Mouse (Mus musculus) CH12.LX (cell line): ENCODE results near the gene Ccdc28b. TPM values are rescaled to one million over a fixed set of nuclear protein-coding genes. Genes with fewer than 3 reads are reported as not detected.

Experiments used
- DNase-seq: peaks from one replicate; pipeline ENCODE4 v3.0.0-alpha.2; 2013; ENCODE audit errors: extremely low read depth
- H3K27ac ChIP-seq: 2 replicates; pipeline ENCODE4 v1.5.1; 2012; ENCODE audit warnings: low read depth, mild to moderate bottlenecking, control low read depth, moderate library complexity; ENCODE audit not compliant: insufficient read depth
- H3K27me3 ChIP-seq: replicated peaks from 2 replicates; pipeline ENCODE3; 2012; ENCODE audit warnings: inconsistent platforms
- H3K36me3 ChIP-seq, 2 experiments: replicated peaks in 1 of 2; 2 replicates each; pipeline versions ENCODE3 to v1.6.1; 2012; ENCODE audit warnings: inconsistent platforms in 1 of 2, low read length in 1 of 2, mild to moderate bottlenecking in 1 of 2, mixed read lengths in 1 of 2, moderate library complexity in 1 of 2; ENCODE audit not compliant: control insufficient read depth in 1 of 2, insufficient read depth in 1 of 2
- H3K4me1 ChIP-seq, 2 experiments: 2 replicates each; pipeline ENCODE4 v1.6.1; 2012; ENCODE audit warnings: inconsistent platforms in 1 of 2, moderate library complexity in 1 of 2; ENCODE audit not compliant: insufficient read depth in 2 of 2, control insufficient read depth in 1 of 2
- H3K4me2 ChIP-seq: 2 replicates; pipeline ENCODE4 v1.6.1; 2012; ENCODE audit warnings: low read depth, mild to moderate bottlenecking, control low read depth; ENCODE audit not compliant: poor library complexity, insufficient read depth, severe bottlenecking
- H3K4me3 ChIP-seq, 3 experiments: fragments of 150-350 bp in 1 of 3; sonication (generic) in 1 of 3; replicated peaks in 1 of 3; 2 replicates each; pipeline versions ENCODE3 to v1.5.1; 2011 to 2012; ENCODE audit warnings: low read depth in 2 of 3, low read length in 2 of 3, mild to moderate bottlenecking in 2 of 3, moderate library complexity in 2 of 3, control low read depth in 1 of 3, improper control_type of control experiment in 1 of 3, inconsistent platforms in 1 of 3, mixed read lengths in 1 of 3; ENCODE audit not compliant: poor library complexity in 1 of 3
- H3K79me2 ChIP-seq: replicated peaks from 2 replicates; pipeline ENCODE4 v1.6.1; 2012; ENCODE audit warnings: mild to moderate bottlenecking, moderate library complexity; ENCODE audit not compliant: control insufficient read depth, poor library complexity, insufficient read depth, severe bottlenecking; ENCODE audit errors: extremely low read depth
- H3K9ac ChIP-seq: 2 replicates; pipeline ENCODE4 v1.6.1; 2012; ENCODE audit warnings: low read depth, mild to moderate bottlenecking, control low read depth, moderate library complexity; ENCODE audit not compliant: insufficient read depth
- H3K9me3 ChIP-seq: replicated peaks from 2 replicates; pipeline ENCODE3; 2012; ENCODE audit warnings: low read length, inconsistent platforms, mixed read lengths
- CHD1 ChIP-seq: IDR thresholded peaks from 2 replicates; pipeline ENCODE4 v1.6.1; 2012; ENCODE audit warnings: low read depth, low read length, improper control_type of control experiment, inconsistent platforms
- CHD2 ChIP-seq: IDR thresholded peaks from 2 replicates; pipeline ENCODE4 v1.6.1; 2011; ENCODE audit warnings: low read length, improper control_type of control experiment
- CTCF ChIP-seq, 2 experiments: IDR thresholded peaks in 1 of 2; conservative IDR thresholded peaks in 1 of 2; 2 replicates each; pipeline ENCODE4 v1.5.1; 2011 to 2012; ENCODE audit warnings: low read depth in 2 of 2, low read length in 2 of 2, improper control_type of control experiment in 1 of 2, inconsistent platforms in 1 of 2, mild to moderate bottlenecking in 1 of 2, moderate library complexity in 1 of 2
- E2F4 ChIP-seq: IDR thresholded peaks from 2 replicates; pipeline ENCODE4 v1.6.1; 2011; ENCODE audit warnings: low read depth, low read length, improper control_type of control experiment; ENCODE audit not compliant: insufficient replicate concordance
- ELF1 ChIP-seq: IDR thresholded peaks from 2 replicates; pipeline ENCODE4 v1.6.1; 2014; ENCODE audit warnings: low read depth, mild to moderate bottlenecking, inconsistent platforms, low read length, improper control_type of control experiment
- EP300 ChIP-seq: IDR thresholded peaks from 2 replicates; pipeline ENCODE4 v1.6.1; 2011; ENCODE audit warnings: low read length, improper control_type of control experiment
- ETS1 ChIP-seq: conservative IDR thresholded peaks from 2 replicates; pipeline ENCODE4 v1.6.1; 2012; ENCODE audit warnings: low read depth, mild to moderate bottlenecking, inconsistent platforms, low read length, improper control_type of control experiment, moderate library complexity
- GABPA ChIP-seq: IDR thresholded peaks from 2 replicates; pipeline ENCODE4 v1.6.1; 2012; ENCODE audit warnings: low read depth, low read length, improper control_type of control experiment, inconsistent platforms; ENCODE audit not compliant: insufficient replicate concordance
- HCFC1 ChIP-seq: IDR thresholded peaks from 2 replicates; pipeline ENCODE4 v1.6.1; 2012; ENCODE audit warnings: low read depth, mild to moderate bottlenecking, inconsistent platforms, low read length, improper control_type of control experiment
- IRF4 ChIP-seq: IDR thresholded peaks from 2 replicates; pipeline ENCODE4 v1.6.1; 2014; ENCODE audit warnings: low read depth, mild to moderate bottlenecking, inconsistent platforms, low read length, improper control_type of control experiment
- JUN ChIP-seq: IDR thresholded peaks from 2 replicates; pipeline ENCODE4 v1.6.1; 2011; ENCODE audit warnings: low read depth, mild to moderate bottlenecking, low read length, improper control_type of control experiment, moderate library complexity; ENCODE audit not compliant: insufficient read depth
- JUND ChIP-seq: conservative IDR thresholded peaks from 2 replicates; pipeline ENCODE4 v1.6.1; 2011; ENCODE audit warnings: low read depth, low read length, improper control_type of control experiment
- KAT2A ChIP-seq: IDR thresholded peaks from 2 replicates; pipeline ENCODE4 v1.6.1; 2012; ENCODE audit warnings: low read length, improper control_type of control experiment, inconsistent platforms; ENCODE audit not compliant: insufficient replicate concordance
- MAFK ChIP-seq: IDR thresholded peaks from 2 replicates; pipeline ENCODE4 v1.6.1; 2011; ENCODE audit warnings: low read length, improper control_type of control experiment; ENCODE audit not compliant: insufficient replicate concordance
- MAX ChIP-seq: IDR thresholded peaks from 2 replicates; pipeline ENCODE4 v1.6.1; 2011; ENCODE audit warnings: low read length, improper control_type of control experiment
- MAZ ChIP-seq: IDR thresholded peaks from 2 replicates; pipeline ENCODE4 v1.6.1; 2012; ENCODE audit warnings: low read depth, mild to moderate bottlenecking, inconsistent platforms, low read length, improper control_type of control experiment, moderate library complexity
- MEF2A ChIP-seq: IDR thresholded peaks from 2 replicates; pipeline ENCODE4 v1.6.1; 2014; ENCODE audit warnings: low read depth, mild to moderate bottlenecking, inconsistent platforms, low read length, improper control_type of control experiment, borderline replicate concordance
- MXI1 ChIP-seq: IDR thresholded peaks from 2 replicates; pipeline ENCODE4 v1.6.1; 2011; ENCODE audit warnings: mild to moderate bottlenecking, low read depth, low read length, improper control_type of control experiment
- MYC ChIP-seq: IDR thresholded peaks from 2 replicates; pipeline ENCODE4 v1.6.1; 2011; ENCODE audit warnings: low read depth, mild to moderate bottlenecking, improper control_type of control experiment, low read length
- NELFE ChIP-seq: IDR thresholded peaks from 2 replicates; pipeline ENCODE4 v1.6.1; 2011; ENCODE audit warnings: low read depth, low read length, improper control_type of control experiment
- NRF1 ChIP-seq: IDR thresholded peaks from 2 replicates; pipeline ENCODE4 v1.6.1; 2014; ENCODE audit warnings: low read depth, mild to moderate bottlenecking, inconsistent platforms, low read length, improper control_type of control experiment, moderate library complexity
- PAX5 ChIP-seq: IDR thresholded peaks from 2 replicates; pipeline ENCODE4 v1.6.1; 2012; ENCODE audit warnings: low read length, inconsistent platforms, mixed read lengths
- POLR2A ChIP-seq: IDR thresholded peaks from 2 replicates; pipeline ENCODE4 v1.6.1; 2011; ENCODE audit warnings: low read depth, mild to moderate bottlenecking, improper control_type of control experiment, low read length
- POLR2AphosphoS2 ChIP-seq: IDR thresholded peaks from 2 replicates; pipeline ENCODE4 v1.6.1; 2011; ENCODE audit warnings: low read depth, low read length, improper control_type of control experiment
- RAD21 ChIP-seq: IDR thresholded peaks from 2 replicates; pipeline ENCODE4 v1.6.1; 2011; ENCODE audit warnings: low read depth, mild to moderate bottlenecking, low read length, improper control_type of control experiment, moderate library complexity
- TBP ChIP-seq: conservative IDR thresholded peaks from 2 replicates; pipeline ENCODE4 v1.6.1; 2011; ENCODE audit warnings: low read depth, low read length, improper control_type of control experiment
- TCF12 ChIP-seq: IDR thresholded peaks from 2 replicates; pipeline ENCODE4 v1.6.1; 2014; ENCODE audit warnings: low read depth, mild to moderate bottlenecking, inconsistent platforms, low read length, improper control_type of control experiment
- UBTF ChIP-seq: IDR thresholded peaks from 2 replicates; pipeline ENCODE4 v1.6.1; 2012; ENCODE audit warnings: low read depth, mild to moderate bottlenecking, inconsistent platforms, low read length, improper control_type of control experiment, moderate library complexity
- USF1 ChIP-seq: IDR thresholded peaks from 2 replicates; pipeline ENCODE4 v1.6.1; 2014; ENCODE audit warnings: low read depth, mild to moderate bottlenecking, inconsistent platforms, low read length, improper control_type of control experiment
- USF2 ChIP-seq: conservative IDR thresholded peaks from 2 replicates; pipeline ENCODE4 v1.6.1; 2011; ENCODE audit warnings: low read depth, low read length, improper control_type of control experiment
- ZKSCAN1 ChIP-seq: IDR thresholded peaks from 2 replicates; pipeline ENCODE4 v1.6.1; 2012; ENCODE audit warnings: low read depth, inconsistent platforms, low read length, improper control_type of control experiment, borderline replicate concordance
- ZNF384 ChIP-seq: IDR thresholded peaks from 2 replicates; pipeline ENCODE4 v1.6.1; 2012; ENCODE audit warnings: low read depth, low read length, improper control_type of control experiment, inconsistent platforms
- dilution Hi-C: fragments of 300-500 bp; cut with MboI; formaldehyde crosslinking; loops from 2 replicates; pipeline ENCODE4 v1.14.3; 2020; ENCODE audit warnings: low sequenced_read_pairs; ENCODE audit not compliant: extremely low pct_unique_long_range_greater_than_20kb, extremely low pct_ligation_motif_present
- in situ Hi-C: fragments of 300-500 bp; cut with MboI; formaldehyde crosslinking; loops from 3 replicates; pipeline ENCODE4 v1.14.3; 2019; ENCODE audit warnings: low sequenced_read_pairs, low pct_ligation_motif_present, low pct_unique_long_range_greater_than_20kb, mixed read lengths
- polyA plus RNA-seq: library from polyadenylated mRNA; unstranded; fragments of >175 nt; gene quantifications from 2 replicates; pipeline ENCODE4 v1.2.1, GENCODE M21; 2012; ENCODE audit warnings: low read depth; ENCODE audit not compliant: insufficient read length
- total RNA-seq, 2 experiments: library from RNA; depleted of rRNA; stranded (reverse); fragments of 300-350 nt in 1 of 2; fragments of >200 nt in 1 of 2; gene quantifications; 2 replicates each; pipeline ENCODE4 v1.2.3; 2012 to 2014

Ccdc28b gene
- total and polyA plus RNA-seq, 3 experiments = 24.0 to 28.0 (median 27.3) TPM

DNA sequence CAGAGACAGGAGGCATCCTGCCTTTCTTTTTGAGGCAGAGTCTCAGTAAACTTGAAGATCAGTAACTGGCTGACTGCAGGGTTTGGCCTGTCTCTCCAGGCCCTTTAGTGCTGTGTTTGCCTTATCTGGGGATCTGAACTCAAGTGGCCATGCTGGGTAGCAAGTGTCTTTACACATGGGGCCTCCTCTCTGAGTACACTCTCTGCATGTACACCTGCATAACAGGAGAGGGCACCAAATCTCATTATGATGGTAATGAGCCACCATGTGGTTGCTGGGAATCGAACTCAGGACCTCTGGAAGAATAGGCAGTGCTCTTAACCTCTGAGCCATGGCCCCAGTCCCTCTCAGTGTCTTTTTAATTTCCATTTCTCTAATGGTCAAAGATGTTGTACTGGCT, 41.5 kb downstream of the Ccdc28b start:
- Histone ChIP-seq H3K79me2 (peaks cover 8% of the 10 kb centered on the region; the same call in 1 of the 2 replicates), H3K27me3 (no peaks in the 10 kb centered on the region), H3K4me2 (no peak overlapping the region), H3K36me3 (no peaks in the 10 kb centered on the region), H3K4me1 (peaks cover 21 to 54% of the 10 kb centered on the region in 2 experiments), H3K27ac (no peak overlapping the region), H3K9ac (no peak overlapping the region), H3K4me3 (no peak overlapping the region), H3K9me3 (no peaks in the 10 kb centered on the region)
- TF ChIP-seq MAFK (no peak), POLR2A (no peak), PAX5 (no peak), GABPA (no peak), CTCF (conservative IDR thresholded peaks at IDR 0.05 in 1 of 2, IDR thresholded peaks at IDR 0.05 in 1 of 2; ENCODE audit: low read depth in 2 of 2, low read length in 2 of 2) (peak; percentile 9 to 47; a peak in 2 of 4 replicates), POLR2AphosphoS2 (no peak), HCFC1 (no peak)
- dilution Hi-C loops = no loop called here
- in situ Hi-C loops = no loop called here
- DNase-seq = no peak

DNA sequence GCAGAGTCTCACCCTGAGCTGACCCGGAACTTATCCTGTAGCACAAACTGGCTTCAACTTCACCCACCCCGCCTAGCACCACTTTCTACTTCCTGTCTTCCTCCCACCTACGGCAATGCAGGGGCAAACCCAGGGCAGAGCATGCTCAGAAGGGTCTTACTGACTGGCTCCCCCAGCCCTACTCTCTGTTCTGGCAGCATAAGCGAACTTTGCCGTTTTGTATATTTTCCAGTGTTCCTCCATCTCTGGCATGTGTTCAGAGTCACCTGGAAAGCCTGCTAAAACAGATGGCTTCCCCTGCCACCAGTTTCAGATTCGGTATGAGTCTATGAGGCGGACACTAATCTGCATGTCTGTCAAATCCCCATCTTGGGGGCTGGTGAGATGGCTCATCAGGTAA, 43.4 kb downstream of the Ccdc28b start:
- Histone ChIP-seq H3K27me3 (no peaks in the 10 kb centered on the region), H3K79me2 (no peaks in the 10 kb centered on the region), H3K27ac (peak overlapping the region; percentile 90), H3K4me1 (peaks cover 18 to 59% of the 10 kb centered on the region in 2 experiments), H3K36me3 (no peaks in the 10 kb centered on the region), H3K9ac (no peak overlapping the region), H3K9me3 (no peaks in the 10 kb centered on the region), H3K4me2 (peak overlapping the region; percentile 24; the same call in 1 of the 2 replicates), H3K4me3 (peak overlapping the region in 1 of 3 experiments; percentile 38)
- in situ Hi-C loops = no loop called here
- dilution Hi-C loops = no loop called here
- peak; percentile 98 for DNase-seq
- peak; percentile 77; the same call in 1 of the 2 replicates for TF ChIP-seq MAZ
- TF ChIP-seq CTCF (conservative IDR thresholded peaks at IDR 0.05 in 1 of 2, IDR thresholded peaks at IDR 0.05 in 1 of 2; ENCODE audit: low read depth in 2 of 2, low read length in 2 of 2) = no peak; a peak in 1 of 4 replicates
- TF ChIP-seq NELFE = peak; percentile 32
- peak; percentile 79; the same call in 1 of the 2 replicates for TF ChIP-seq MAFK
- TF ChIP-seq ZKSCAN1 = no peak; the same call in 1 of the 2 replicates
- TF ChIP-seq JUN = peak; percentile 89
- no peak for TF ChIP-seq POLR2AphosphoS2
- peak; percentile 94 for TF ChIP-seq EP300
- TF ChIP-seq GABPA = no peak
- TF ChIP-seq ELF1 = peak; percentile 77
- TF ChIP-seq KAT2A = no peak
- peak; percentile 53 for TF ChIP-seq ZNF384
- peak; percentile 97 for TF ChIP-seq MYC
- TF ChIP-seq MEF2A = peak; percentile 93
- no peak for TF ChIP-seq UBTF
- no peak for TF ChIP-seq USF1
- no peak for TF ChIP-seq E2F4
- peak; percentile 99 for TF ChIP-seq TCF12
- TF ChIP-seq USF2 = no peak; the same call in 1 of the 2 replicates
- TF ChIP-seq POLR2A = peak; percentile 45; the same call in 1 of the 2 replicates
- peak; percentile 88 for TF ChIP-seq NRF1
- TF ChIP-seq RAD21 = no peak; the same call in 1 of the 2 replicates
- TF ChIP-seq MXI1 = peak; percentile 65; the same call in 1 of the 2 replicates
- TF ChIP-seq MAX = peak; percentile 90
- TF ChIP-seq CHD2 = peak; percentile 81
- peak; percentile 99 for TF ChIP-seq ETS1
- TF ChIP-seq IRF4 = peak; percentile 98
- TF ChIP-seq JUND = peak; percentile 94
- TF ChIP-seq TBP = peak; percentile 98
- TF ChIP-seq CHD1 = no peak
- TF ChIP-seq HCFC1 = peak; percentile 78
